Mouse (Mus musculus): ENCODE measurements around the gene Zfp367.

DNA sequence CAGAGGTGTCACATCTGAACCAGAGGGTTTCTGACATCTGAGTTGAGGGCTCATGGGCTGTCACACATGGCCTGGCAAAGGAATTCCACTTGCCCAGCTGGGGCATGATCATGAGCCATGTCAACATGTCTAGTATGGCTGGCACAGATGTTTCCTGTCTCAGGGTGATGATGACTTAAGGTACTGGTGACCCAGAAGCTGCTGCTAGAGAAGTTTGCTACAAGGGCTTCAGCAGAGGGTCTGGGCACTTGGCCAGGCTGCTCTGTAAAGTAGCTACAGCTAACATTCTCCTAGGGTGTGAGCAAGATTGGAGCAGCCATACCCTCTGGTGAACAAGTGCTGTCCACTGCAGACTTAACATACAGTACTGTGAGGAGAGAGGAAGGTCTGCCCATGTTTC is 34.1 kb upstream of the Zfp367 start:
- TF ChIP-seq CTCF (IDR thresholded peaks at IDR 0.05), result no peak
- TF ChIP-seq EP300 (IDR thresholded peaks at IDR 0.05), result no peak
